Mouse (Mus musculus): Measurements from ENCODE around the gene Ptpn12.
A peak's percentile ranks its signal among the peaks of the same experiment; 100 is the strongest.
"Not testable (repeated sequence)": the region's sequence is repeated elsewhere in the genome, so short reads cannot be mapped to it uniquely, and the experiment has no call there.

The Ptpn12 gene

DNA sequence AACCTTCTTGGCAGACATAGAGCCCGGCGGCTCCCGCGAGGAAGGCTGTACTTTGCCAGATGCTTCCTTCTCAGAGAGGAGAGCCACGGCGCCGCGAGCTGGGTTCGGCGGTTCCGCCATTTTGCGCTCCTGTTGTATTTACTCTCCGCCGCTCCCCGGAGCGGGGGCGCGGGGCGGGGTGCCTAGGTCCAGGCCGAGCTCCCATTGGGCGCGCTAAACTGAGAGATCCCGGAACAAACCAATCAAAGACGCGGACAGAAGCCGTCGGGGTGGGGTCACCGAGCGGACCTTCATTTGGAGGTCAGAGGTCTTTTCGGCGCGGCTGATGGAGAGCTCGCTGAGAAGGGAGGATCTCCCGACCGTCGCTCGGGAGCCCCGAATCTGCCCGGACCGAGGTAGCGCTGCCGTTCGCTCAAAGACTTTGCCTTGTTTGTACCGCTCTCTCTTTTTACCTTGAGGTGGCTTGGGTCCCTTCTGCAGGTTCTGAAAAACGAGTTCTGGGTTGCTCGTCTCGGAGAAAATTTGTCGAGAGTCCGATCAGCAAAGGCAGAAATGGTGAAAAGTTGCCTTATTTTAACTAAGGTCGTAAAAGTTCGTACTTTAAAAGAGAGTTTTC lies 103.9 kb downstream of the Ptpn12 start:
- DNase-seq (ENCODE audit: low read depth, low spot score) = peak; percentile 94

DNA sequence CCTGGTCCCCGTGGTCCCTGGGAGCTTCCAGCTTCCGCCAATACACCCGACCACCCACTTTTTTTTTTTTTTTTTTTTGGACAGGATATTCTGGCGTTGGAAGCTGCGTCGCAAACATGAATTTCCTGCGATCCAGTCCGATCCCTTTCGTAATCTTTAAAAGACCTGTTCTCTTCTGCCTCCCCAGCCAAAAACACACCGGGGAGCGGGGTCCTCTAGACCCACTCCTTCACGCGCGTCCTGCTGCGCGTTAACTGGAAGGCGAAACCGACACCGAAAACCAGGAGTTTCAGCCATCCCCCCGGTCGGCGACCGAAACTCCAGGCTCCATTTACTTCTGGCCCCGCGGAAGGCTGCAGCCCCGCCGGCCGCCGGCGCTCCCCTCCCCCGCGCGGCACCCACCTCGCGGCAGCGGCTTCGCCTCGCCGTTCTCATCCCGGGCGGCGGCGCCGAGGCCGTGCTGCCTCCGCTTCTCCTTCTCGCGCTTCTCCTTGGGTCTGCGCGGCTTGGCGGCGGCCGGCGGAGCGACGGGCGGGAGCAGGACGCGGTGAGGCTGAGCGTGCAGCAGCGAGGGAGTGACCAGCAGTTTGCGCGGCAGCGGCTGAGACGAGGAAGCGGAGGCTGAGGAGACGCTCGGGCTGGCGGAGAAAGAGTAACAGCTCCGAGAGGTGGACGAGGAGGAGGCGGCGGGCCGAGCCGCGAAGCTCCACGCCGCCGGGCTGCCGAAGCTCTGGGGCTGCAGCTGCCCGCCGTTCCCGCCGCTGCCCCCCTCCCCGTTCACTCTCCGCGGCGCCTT lies 104.7 kb downstream of the Ptpn12 start:
- DNase-seq (ENCODE audit: low read depth, low spot score) = peak; percentile 34

DNA sequence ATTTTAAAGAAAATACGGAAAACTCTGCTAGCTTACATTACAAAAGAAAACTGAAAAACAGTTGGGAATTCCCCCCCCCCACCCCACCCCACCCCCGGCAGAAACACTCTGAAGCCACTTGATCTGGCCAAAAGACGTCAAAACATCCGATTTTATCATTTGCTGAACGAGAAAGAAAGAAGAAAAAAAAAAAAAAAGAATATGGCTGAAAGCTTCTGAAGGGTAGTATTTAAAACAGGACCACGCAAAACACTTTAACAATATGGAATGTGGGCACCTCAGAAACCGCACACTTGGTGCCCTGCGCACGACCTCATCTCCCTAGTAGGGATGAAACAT lies 105.2 kb downstream of the Ptpn12 start:
- DNase-seq (ENCODE audit: low read depth, low spot score) = no peak

DNA sequence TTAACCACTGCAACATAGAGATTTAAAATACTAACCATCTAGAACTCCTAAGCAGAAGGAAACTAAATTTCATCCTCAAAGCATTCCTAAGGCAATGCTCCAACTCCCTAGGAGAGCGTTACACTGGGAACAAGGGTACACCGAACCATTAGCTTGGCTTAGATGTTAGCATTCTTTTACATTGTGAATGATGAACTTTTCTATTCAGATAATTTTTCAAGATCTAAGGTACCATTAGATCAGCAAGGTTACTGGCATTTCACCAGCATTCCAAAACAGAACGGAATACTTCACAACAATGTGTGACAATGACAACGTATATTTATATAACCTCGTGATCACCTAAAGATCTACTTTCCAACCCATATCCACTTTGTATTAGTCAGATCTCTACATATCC lies 105.6 kb downstream of the Ptpn12 start:
- DNase-seq (ENCODE audit: low read depth, low spot score) = no peak

DNA sequence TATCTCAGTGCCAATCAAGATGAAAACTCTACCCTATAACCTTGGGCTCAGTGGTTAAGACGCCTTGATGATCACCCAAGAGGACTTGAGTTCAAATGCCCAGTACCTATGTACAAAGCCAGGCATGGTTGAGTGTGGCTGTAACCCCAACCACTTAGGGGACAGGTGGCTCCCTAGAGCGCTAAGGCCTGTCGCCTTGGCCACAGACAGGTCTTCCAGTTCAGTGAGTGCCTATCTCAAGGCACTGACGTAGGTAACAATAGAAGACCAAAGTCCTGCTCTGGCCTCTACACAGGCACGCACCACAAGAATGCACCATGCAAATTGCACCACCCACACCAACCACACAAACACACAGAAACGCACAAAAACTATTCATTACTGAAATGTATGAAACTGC lies 108.8 kb downstream of the Ptpn12 start:
- DNase-seq (ENCODE audit: low read depth, low spot score) = no peak

DNA sequence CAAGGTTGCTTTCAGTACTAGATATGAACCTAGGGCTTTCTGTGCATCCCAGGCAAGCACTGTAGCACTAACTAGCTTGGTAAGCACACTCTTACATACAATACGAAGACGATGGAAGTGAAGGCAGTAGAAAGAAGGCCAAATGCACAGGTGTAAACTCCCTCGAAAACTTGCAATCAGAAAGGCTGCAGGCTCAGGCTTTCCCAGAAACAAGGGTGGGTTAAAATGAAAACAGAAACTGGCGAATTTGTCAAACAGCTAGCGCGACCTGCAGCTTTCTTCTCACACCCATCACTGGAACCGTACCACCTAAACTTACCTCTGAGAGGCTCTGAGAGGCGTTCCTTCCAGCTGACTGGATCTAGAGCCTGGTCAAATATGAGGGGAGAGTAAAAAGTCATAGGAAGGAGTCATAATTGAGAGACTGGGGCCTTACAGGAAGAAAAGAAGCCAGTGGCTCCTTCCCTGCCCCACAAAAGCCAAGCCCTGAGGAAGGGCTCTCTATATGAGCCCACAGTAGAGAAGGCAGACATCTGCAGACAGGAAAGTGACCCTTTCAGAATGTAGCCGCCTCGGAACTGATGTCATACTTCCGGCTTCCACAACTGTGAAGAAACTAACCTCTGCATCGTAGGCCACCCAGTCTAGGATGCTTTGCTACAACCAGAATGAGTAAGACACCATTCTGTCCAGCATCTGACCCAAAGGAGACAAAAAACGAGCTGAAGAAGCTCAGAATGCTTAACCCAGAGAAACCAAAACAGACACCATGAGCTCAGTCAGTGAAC lies 110.6 kb downstream of the Ptpn12 start:
- no peak for DNase-seq (ENCODE audit: low read depth, low spot score)

DNA sequence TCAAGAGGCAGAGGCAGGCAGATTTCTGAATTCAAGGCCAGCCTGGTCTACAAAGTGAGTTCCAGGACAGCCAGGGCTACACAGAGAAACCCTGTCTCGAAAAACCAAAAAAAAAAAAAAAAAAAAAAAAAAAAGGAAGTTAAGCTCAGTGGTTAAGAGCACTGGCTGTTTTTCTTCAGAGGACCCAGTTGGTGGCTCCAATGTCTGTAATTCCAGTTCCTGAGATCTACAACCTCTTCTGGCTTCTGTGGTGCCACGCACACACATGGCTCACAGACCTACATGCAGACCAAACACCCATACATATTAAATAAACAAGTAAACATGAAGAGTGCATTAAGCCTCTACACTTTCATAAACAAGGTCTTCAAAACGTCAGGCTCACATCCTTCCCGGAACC lies 111.9 kb downstream of the Ptpn12 start:
- not testable (repeated sequence) for DNase-seq (ENCODE audit: low read depth, low spot score)

DNA sequence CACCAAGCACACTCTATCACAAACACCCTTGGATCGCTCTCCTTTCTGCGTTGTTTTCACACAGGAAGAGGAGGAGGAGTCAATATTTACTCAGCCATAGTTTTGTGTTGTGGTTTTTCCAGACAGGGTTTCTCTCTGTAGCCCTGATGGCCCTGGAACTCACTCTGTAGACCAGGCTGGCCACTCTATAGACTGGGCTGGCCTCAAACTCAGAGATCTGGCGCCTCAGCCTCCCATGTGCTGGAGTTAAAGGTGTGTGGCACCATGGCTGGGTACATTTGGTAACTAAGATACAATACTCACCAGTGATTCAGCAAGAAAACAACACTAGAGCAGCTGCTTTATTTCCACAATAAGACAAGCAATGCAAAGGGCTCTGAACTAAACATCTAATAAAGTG lies 113.2 kb downstream of the Ptpn12 start:
- no peak for DNase-seq (ENCODE audit: low read depth, low spot score)

DNA sequence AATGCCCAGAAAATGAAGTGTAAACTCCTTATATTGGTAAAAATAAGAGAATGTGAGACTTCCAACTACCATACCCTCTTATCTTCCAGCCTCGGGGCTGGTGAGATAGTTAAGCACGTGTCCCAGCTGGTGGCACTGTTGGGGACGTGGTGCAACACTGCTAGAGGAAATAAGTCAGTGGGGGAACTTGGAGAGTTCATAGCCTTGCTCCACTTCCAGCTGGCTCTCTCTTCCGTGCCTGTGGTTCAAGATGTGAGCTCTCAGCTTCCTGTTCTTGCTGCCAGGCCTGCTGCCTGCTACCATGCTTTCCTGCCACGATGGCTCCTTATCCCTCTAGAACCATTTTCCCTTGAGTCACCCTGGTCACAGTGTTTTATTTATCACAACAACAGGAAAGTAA lies 114.5 kb downstream of the Ptpn12 start:
- DNase-seq (ENCODE audit: low read depth, low spot score) = peak; percentile 44

DNA sequence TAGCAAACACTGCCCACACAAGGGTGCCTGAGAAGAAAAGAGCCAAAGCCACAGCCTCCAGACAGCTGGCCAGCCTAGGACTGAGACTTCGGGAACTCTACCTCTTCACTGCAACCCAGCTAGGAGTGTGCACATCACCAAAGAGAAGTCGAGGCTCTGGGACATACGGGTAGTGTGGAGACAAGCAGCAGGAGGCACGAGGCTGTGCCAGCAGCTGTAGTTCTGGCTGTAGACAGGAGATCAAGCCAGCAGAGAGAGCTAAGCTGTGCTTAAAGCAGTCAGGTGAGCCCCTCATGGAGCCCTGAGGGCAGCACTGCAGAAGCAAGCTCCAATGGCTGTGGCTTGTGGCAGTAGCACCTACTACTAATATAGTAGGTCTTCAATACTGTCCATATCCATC lies 115.0 kb downstream of the Ptpn12 start:
- no peak for DNase-seq (ENCODE audit: low read depth, low spot score)

DNA sequence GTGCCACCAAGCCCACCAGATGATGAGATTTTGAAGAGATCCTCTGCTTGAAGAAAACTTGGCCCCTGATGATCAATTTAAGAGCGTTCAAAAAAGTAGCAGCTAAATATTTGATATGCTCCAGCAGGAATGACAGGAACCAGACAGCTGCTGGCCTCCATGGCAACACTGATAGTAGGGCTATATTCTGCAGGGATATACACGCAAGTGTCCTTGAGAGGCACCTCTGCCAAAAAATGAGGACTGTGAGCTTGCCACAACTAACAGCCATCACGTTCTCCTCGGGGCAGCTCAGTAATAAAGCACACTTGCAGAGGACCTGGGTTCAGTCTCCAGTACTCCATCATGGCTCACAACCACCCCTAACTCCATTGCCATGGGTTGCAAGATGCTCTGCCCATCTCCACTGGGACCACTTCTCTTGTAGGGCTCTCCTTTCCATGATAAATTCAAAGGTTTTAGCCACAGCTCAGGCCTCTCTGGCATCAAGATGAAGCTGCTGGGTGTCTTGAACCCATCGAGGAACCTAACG lies 115.6 kb downstream of the Ptpn12 start:
- no peak for DNase-seq (ENCODE audit: low read depth, low spot score)

DNA sequence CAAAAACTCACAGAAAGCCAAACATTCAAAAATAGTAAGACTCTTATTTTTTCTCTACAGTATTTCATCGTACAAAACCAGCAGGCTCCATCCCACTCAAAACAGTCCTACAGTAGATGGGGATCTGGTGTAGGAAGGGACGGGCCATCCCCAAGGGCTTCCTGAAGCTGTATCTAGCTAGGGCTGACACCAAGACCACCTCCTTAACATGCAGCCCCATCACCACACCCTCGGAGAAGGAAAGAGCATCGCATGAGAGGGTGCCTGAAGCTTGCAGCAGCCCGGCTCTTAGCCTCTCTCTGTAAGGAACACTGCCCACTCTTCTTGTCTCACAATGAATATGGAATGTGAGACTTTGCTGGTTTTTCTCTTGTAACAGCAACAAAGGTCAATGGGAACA lies 117.2 kb downstream of the Ptpn12 start:
- no peak for DNase-seq (ENCODE audit: low read depth, low spot score)
